ENCODE assay signal across 12 mouse cellular contexts in the genomic region with DNA sequence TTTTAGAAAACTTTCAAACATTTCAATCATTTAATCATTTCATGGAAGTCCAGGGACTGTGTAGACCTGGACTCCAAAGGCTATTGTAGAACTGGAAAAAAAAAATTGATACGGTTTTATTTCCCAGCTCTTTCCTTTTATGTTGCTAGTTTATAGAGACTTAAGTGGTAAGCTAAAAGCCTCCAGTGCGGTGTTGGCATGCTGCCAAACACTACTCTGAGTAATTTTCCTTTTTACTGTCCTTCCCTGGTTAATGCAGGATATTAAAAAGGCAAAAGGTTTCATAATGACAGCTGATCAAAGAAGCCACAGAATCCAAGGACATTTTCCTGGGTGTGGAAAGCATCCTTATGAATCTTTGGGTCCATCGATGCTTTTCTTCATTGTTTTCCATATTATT. TPM values are rescaled to one million over a fixed set of nuclear protein-coding genes. Genes with fewer than 3 reads are reported as not detected.
DNase-seq lines count a peak whose midpoint lies in the region; ATAC-seq and TF ChIP-seq lines count a peak whose summit lies in the region.
"Had no signal": no experiment of that assay in that cellular context is flagged by ENCODE, and none has a peak within 500 bp of the region (broad histone marks: within the 10 kb centered on the region; RNA-seq: fewer than 3 reads in every experiment).

No protein-coding gene starts in this region.

- no peaks in the 10 kb centered on the region for H3K9me3 ChIP-seq in forebrain, embryonic 14.5 days (replicated peaks; ENCODE audit: control insufficient read depth, low read length)
- no peaks in the 10 kb centered on the region for H3K9me3 ChIP-seq in forebrain, embryonic 12.5 days
- no peaks in the 10 kb centered on the region for H3K9me3 ChIP-seq in midbrain, postnatal 0 days (ENCODE audit: low read length)
- no peaks in the 10 kb centered on the region for H3K9me3 ChIP-seq in midbrain, embryonic 11.5 days (ENCODE audit: control insufficient read depth, low read length)
- H3K9me3 ChIP-seq: heart, embryonic 15.5 days had no signal

- H3K27me3 ChIP-seq in forebrain, embryonic 14.5 days (replicated peaks; ENCODE audit: control insufficient read depth, insufficient read depth, low read length) = no peaks in the 10 kb centered on the region
- H3K27me3 ChIP-seq in forebrain, embryonic 12.5 days = no peaks in the 10 kb centered on the region
- no peaks in the 10 kb centered on the region for H3K27me3 ChIP-seq in midbrain, postnatal 0 days (ENCODE audit: insufficient read depth, low read length)
- no peaks in the 10 kb centered on the region for H3K27me3 ChIP-seq in midbrain, embryonic 11.5 days (ENCODE audit: control insufficient read depth, insufficient read depth, low read length)
- H3K27me3 ChIP-seq: heart, embryonic 15.5 days had no signal

- WGBS in forebrain, embryonic 14.5 days = 23% methylated on average over 3 of the region's 3 CpGs
- WGBS in forebrain, embryonic 12.5 days = 54% methylated on average over 3 of the region's 3 CpGs
- WGBS in midbrain, postnatal 0 days = 32% methylated on average over 3 of the region's 3 CpGs
- 88% methylated on average over 3 of the region's 3 CpGs for WGBS in midbrain, embryonic 11.5 days

- H3K9ac ChIP-seq in forebrain, embryonic 14.5 days (ENCODE audit: low read length) = no peak overlapping the region
- H3K9ac ChIP-seq in forebrain, embryonic 12.5 days = no peak overlapping the region
- H3K9ac ChIP-seq in midbrain, postnatal 0 days (replicated peaks; ENCODE audit: low read length, poor library complexity, severe bottlenecking) = no peak overlapping the region
- no peak overlapping the region for H3K9ac ChIP-seq in midbrain, embryonic 11.5 days (ENCODE audit: low read length)
- H3K9ac ChIP-seq: heart, embryonic 15.5 days had no signal

- TF ChIP-seq CTCF in midbrain, postnatal 0 days (IDR thresholded peaks at IDR 0.05) = no peak

- peak; percentile 77 for DNase-seq in forebrain, embryonic 14.5 days (ENCODE audit: low spot score)
- DNase-seq in midbrain, postnatal 0 days (ENCODE audit: low spot score) = peak; percentile 32
- DNase-seq in midbrain, embryonic 11.5 days (ENCODE audit: low spot score, missing footprints) = no peak
- peak; percentile 53 for DNase-seq in brain, adult 2 months (ENCODE audit: low read depth, low spot score)
- DNase-seq in telencephalon, adult 2 months (ENCODE audit: low read depth, low spot score) = peak; percentile 26
- DNase-seq in heart, adult 18-20 months = no peak
- DNase-seq in left cerebral cortex, adult 11 months (ENCODE audit: low spot score) = no peak
- DNase-seq: lung, adult 2 months had no signal

- no peak overlapping the region for H3K27ac ChIP-seq in forebrain, embryonic 14.5 days (ENCODE audit: low read depth, low read length)
- H3K27ac ChIP-seq in forebrain, embryonic 12.5 days = no peak overlapping the region
- no peak overlapping the region for H3K27ac ChIP-seq in midbrain, postnatal 0 days (ENCODE audit: low read depth, low read length)
- H3K27ac ChIP-seq in midbrain, embryonic 11.5 days (ENCODE audit: low read depth, low read length) = no peak overlapping the region
- H3K27ac ChIP-seq: heart, embryonic 15.5 days; left cerebral cortex, adult 2 months had no signal

- H3K4me1 ChIP-seq in forebrain, embryonic 14.5 days (ENCODE audit: control insufficient read depth, insufficient read depth, low read length) = no peaks in the 10 kb centered on the region
- H3K4me1 ChIP-seq in forebrain, embryonic 12.5 days = no peaks in the 10 kb centered on the region
- no peaks in the 10 kb centered on the region for H3K4me1 ChIP-seq in midbrain, postnatal 0 days (ENCODE audit: insufficient read depth, low read length)
- H3K4me1 ChIP-seq in midbrain, embryonic 11.5 days (ENCODE audit: control insufficient read depth, insufficient read depth, low read length) = no peaks in the 10 kb centered on the region
- H3K4me1 ChIP-seq: heart, embryonic 15.5 days had no signal

- no peak overlapping the region for H3K4me3 ChIP-seq in forebrain, embryonic 14.5 days (ENCODE audit: low read depth, low read length)
- H3K4me3 ChIP-seq in forebrain, embryonic 12.5 days (replicated peaks) = no peak overlapping the region
- H3K4me3 ChIP-seq in midbrain, postnatal 0 days (ENCODE audit: low read depth, low read length) = no peak overlapping the region
- H3K4me3 ChIP-seq in midbrain, embryonic 11.5 days (ENCODE audit: low read depth, low read length) = no peak overlapping the region
- H3K4me3 ChIP-seq: heart, embryonic 15.5 days; left cerebral cortex, adult 2 months had no signal

- peak; percentile 63; the same call in 1 of the 2 replicates for ATAC-seq in forebrain, embryonic 14.5 days
- ATAC-seq in forebrain, embryonic 12.5 days (ENCODE audit: low FRiP score) = no peak
- ATAC-seq in midbrain, postnatal 0 days (ENCODE audit: low FRiP score) = no peak
- no peak for ATAC-seq in midbrain, embryonic 11.5 days (ENCODE audit: low FRiP score)
- ATAC-seq: intestine, postnatal 0 days had no signal

- H3K4me2 ChIP-seq in forebrain, embryonic 14.5 days (ENCODE audit: low read length) = no peak overlapping the region
- no peak overlapping the region for H3K4me2 ChIP-seq in forebrain, embryonic 12.5 days
- H3K4me2 ChIP-seq in midbrain, postnatal 0 days (ENCODE audit: low read depth, low read length, poor library complexity, severe bottlenecking) = no peak overlapping the region
- no peak overlapping the region for H3K4me2 ChIP-seq in midbrain, embryonic 11.5 days
- H3K4me2 ChIP-seq: heart, embryonic 15.5 days had no signal

- no peaks in the 10 kb centered on the region for H3K36me3 ChIP-seq in forebrain, embryonic 14.5 days (ENCODE audit: control insufficient read depth, insufficient read depth, low read length)
- no peaks in the 10 kb centered on the region for H3K36me3 ChIP-seq in forebrain, embryonic 12.5 days (replicated peaks)
- no peaks in the 10 kb centered on the region for H3K36me3 ChIP-seq in midbrain, postnatal 0 days (ENCODE audit: insufficient read depth, low read length)
- H3K36me3 ChIP-seq in midbrain, embryonic 11.5 days (ENCODE audit: control insufficient read depth, insufficient read depth, low read length) = no peaks in the 10 kb centered on the region
- H3K36me3 ChIP-seq: heart, embryonic 15.5 days had no signal

RNA-seq across cellular contexts. Expression of gene Kcnab1, which starts 53.8 kb away (rescaled TPM):
- 4.1 and 6.2 TPM in 2 replicates for polyA plus RNA-seq in forebrain, embryonic 14.5 days (2014; fragmentation: Nextera tagmentation; extraction: Ambion mirVana)
- 3.3 and 3.6 TPM in 2 replicates for polyA plus RNA-seq in forebrain, embryonic 12.5 days (2016; fragmentation: Nextera tagmentation; extraction: Ambion mirVana)
- total RNA-seq in midbrain, postnatal 0 days (2014; rRNA removed) = 7.1 and 8.0 TPM in 2 replicates
- 8.6 and 8.8 TPM in 2 replicates for polyA plus RNA-seq in midbrain, postnatal 0 days (2015; fragmentation: Nextera tagmentation; extraction: Ambion mirVana)
- polyA plus RNA-seq in midbrain, embryonic 11.5 days (2014; fragmentation: Nextera tagmentation; extraction: Ambion mirVana) = 8.5 and 10.3 TPM in 2 replicates
- 1 to 10 TPM; 3.5 to 3.7 TPM for total RNA-seq in heart, adult 18-20 months (2021)

Comparison
In these comparisons a context has a peak if more than half of its experiments do, and no peak if none do; other contexts are left out.
1. DNase-seq: peak in forebrain, embryonic 14.5 days (single experiment), midbrain, postnatal 0 days (single experiment), brain, adult 2 months (single experiment) and telencephalon, adult 2 months (single experiment); none in midbrain, embryonic 11.5 days (single experiment), heart, adult 18-20 months (0 of 2) and left cerebral cortex, adult 11 months (single experiment).